Mouse (Mus musculus): ENCODE measurements at regions not wholly inside any gene's neighbourhood (a gene's known extent, or its start where the extent isn't known, plus 50 kb on each side); places are given as distances from the start of the nearest gene placed in this dataset.

DNA sequence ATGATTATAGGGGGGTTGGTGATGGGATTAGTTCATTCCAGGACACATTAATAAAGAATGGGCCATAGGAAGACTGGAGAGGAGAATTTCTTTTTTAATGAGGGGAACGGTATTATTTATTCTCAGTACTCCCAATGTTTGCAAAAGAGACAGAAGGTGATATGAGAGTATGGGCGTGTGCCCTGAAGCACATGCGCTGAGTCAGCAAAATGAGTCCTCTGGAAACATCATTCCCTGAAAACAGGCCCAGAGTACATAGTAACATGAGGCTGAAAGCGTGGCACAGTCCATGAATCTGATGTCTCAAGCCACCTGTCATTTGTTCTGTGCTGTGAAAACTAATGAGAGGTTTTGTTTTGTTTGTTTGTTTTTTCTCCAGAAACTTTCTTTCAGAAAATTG is 154.5 kb upstream of the Mamld1 start:
- TF ChIP-seq CTCF (IDR thresholded peaks at IDR 0.05; ENCODE audit: low read depth) (no peak), EP300 (optimal IDR thresholded peaks at IDR 0.05) (no peak)
